Mouse (Mus musculus) embryonic facial prominence, embryonic 10.5 days (tissue): ENCODE data around the gene Sncg. TPM values are rescaled to one million over a fixed set of nuclear protein-coding genes. Genes with fewer than 3 reads are reported as not detected.

Experiments used
- DNase-seq: peaks from one replicate; pipeline ENCODE4 v3.0.0-alpha.2; 2017; ENCODE audit warnings: low spot score
- H3K27ac ChIP-seq: fragments of 300-500 bp; sonication (generic); replicated peaks from 2 replicates; pipeline ENCODE4 v1.5.1; 2016; ENCODE audit warnings: mild to moderate bottlenecking
- H3K27me3 ChIP-seq: fragments of 300-500 bp; sonication (generic); replicated peaks from 2 replicates; pipeline ENCODE4 v1.6.1; 2016; ENCODE audit warnings: low read depth, mild to moderate bottlenecking; ENCODE audit not compliant: poor library complexity, severe bottlenecking
- H3K36me3 ChIP-seq: fragments of 300-500 bp; sonication (generic); replicated peaks from 2 replicates; pipeline ENCODE4 v1.6.1; 2016; ENCODE audit warnings: mild to moderate bottlenecking, moderate library complexity
- H3K4me1 ChIP-seq: fragments of 300-500 bp; sonication (generic); 2 replicates; pipeline ENCODE4 v1.6.1; 2016
- H3K4me3 ChIP-seq: fragments of 300-500 bp; sonication (generic); 2 replicates; pipeline ENCODE4 v1.5.1; 2016; ENCODE audit warnings: mild to moderate bottlenecking, moderate library complexity
- H3K9me3 ChIP-seq: fragments of 300-500 bp; sonication (generic); 2 replicates; pipeline ENCODE4 v1.6.1; 2016; ENCODE audit warnings: mild to moderate bottlenecking
- whole genome bisulfite sequencing: fragments of 180-500 bp; shearing (Covaris S2); methylation state at CpG from one replicate; pipeline ENCODE4 v1.1.7; 2016; 5-methylcytosine and 5-hydroxymethylcytosine counted together
- polyA plus RNA-seq: library from polyadenylated mRNA; unstranded; fragments of >200 nt; fragmentation: Nextera tagmentation; extraction: Ambion mirVana; gene quantifications from 2 replicates; pipeline ENCODE4 v1.2.1, GENCODE M21; 2016

Gene Sncg
- polyA plus RNA-seq, 1 experiment from 2014 or later: 44.5 TPM

DNA sequence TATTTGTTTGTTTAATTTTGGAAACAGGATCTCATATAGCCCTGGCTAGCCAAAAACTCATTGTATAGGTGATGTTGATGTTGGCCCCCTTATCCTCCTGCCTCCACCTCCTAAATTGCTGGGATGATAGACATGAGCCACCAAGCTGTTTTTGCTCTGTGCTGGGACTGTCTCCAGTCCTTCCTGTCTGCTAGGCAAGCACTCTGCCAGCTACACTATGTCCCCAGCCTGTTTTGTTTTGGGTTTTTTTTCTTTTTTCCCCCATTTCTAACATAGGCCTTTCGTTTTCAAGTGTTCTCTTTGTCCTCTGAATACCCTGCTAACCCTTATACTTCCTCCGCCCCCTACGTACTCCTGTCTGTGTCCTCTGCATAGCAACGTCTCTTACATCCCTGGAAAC is 18.7 kb upstream of the Sncg start:
- H3K9me3 ChIP-seq: peaks cover 4% of the 10 kb centered on the region; the same call in 1 of the 2 replicates
- DNase-seq: no peak

DNA sequence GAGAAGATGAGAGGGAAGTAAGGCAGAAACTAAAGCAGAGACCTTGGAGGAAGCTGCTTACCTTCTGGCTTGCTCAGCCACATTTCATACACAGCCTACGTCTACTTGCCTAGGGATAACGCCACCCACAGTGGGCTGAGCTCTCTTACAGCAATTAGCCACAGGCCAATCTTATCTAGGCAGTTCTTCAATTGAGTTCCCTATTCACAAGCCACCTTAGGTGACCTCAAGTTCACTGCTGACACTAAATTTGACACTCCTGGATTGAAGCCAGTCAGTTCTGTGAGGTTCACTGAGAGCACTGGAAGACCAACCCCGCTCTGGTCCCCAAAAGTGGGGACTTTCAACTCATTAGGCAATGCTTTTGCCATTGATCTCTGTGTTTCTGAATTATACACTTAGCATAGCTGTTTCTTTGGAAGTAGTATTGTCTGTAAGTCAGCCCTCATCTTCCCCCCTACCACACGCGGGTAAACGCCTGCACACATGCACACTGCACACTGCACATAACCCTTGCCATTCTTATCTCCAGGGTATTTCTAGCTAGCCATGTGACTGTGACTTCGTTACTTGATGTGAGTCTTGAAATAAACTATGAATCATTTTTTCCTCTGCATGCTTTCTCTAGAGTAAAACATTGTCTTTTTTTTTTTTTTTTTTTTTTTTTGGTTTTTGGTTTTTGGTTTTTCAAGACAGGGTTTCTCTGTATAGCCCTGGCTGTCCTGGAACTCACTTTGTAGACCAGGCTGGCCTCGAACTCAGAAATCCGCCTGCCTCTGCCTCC is 8.5 kb upstream of the Sncg start:
- Histone ChIP-seq H3K36me3 (no peaks in the 10 kb centered on the region), H3K4me1 (peaks cover 12% of the 10 kb centered on the region), H3K9me3 (0 out of 2 replicates have a peak, but pooled peaks cover 2% of the 10 kb centered on the region), H3K4me3 (no peak overlapping the region), H3K27ac (no peak overlapping the region), H3K27me3 (no peaks in the 10 kb centered on the region)
- 91% methylated on average over 9 of the region's 9 CpGs for WGBS
- no peak for DNase-seq

More for the DNA sequence above, 18.7 kb upstream of the Sncg start:
- 72% methylated on average over 4 of the region's 4 CpGs for WGBS
- H3K27me3 ChIP-seq: no peaks in the 10 kb centered on the region
- H3K4me1 ChIP-seq: 0 out of 2 replicates have a peak, but pooled peaks cover 4% of the 10 kb centered on the region
- H3K4me3 ChIP-seq: no peak overlapping the region
- H3K27ac ChIP-seq: no peak overlapping the region
- H3K36me3 ChIP-seq: peaks cover 13% of the 10 kb centered on the region

DNA sequence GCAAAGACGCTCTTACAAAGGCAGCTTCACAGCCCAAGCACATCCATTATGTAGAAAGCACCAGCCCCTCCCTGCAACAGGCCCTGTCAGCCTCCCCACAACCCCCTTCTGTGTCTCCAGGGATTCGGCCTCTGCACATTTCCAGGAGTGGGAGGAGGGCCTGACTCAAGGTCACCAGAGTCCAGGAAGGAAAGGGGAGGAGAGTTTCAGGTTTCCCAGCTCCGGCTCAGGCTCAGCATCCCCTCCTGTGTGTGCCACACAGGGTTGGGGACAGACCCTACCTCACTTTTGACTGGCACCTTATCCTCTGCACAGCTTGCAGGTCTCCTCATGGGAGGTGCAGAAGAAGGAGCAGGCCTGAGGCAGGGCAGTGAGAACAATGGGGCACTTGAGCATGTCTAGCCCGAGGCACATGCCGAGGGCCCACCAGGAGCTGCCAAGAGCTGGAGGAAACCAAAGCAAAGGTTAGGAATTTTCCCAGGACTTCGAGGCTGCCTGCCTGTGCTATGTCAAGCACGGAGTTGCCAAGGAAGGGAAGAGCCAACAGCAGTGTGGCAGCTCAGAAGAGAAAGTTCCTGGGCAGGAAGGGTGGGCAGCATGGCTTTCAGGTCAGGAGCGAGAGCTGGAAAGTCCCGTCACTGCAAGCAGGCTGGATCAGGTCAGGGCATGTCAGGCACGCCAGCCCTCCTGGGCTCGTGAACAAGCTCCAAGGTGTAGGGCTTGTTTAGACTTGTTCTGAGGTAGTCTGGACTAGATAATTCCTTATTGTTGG is 4.2 kb upstream of the Sncg start:
- peaks cover 53% of the 10 kb centered on the region for H3K4me1 ChIP-seq
- peak overlapping the region; percentile 36 for H3K4me3 ChIP-seq
- H3K36me3 ChIP-seq: no peaks in the 10 kb centered on the region
- WGBS: 23% methylated on average over 11 of the region's 11 CpGs
- no peaks in the 10 kb centered on the region for H3K27me3 ChIP-seq
- DNase-seq: peak; percentile 79
- peak overlapping the region; percentile 87 for H3K27ac ChIP-seq
- 0 out of 2 replicates have a peak, but pooled peaks cover 2% of the 10 kb centered on the region for H3K9me3 ChIP-seq

DNA sequence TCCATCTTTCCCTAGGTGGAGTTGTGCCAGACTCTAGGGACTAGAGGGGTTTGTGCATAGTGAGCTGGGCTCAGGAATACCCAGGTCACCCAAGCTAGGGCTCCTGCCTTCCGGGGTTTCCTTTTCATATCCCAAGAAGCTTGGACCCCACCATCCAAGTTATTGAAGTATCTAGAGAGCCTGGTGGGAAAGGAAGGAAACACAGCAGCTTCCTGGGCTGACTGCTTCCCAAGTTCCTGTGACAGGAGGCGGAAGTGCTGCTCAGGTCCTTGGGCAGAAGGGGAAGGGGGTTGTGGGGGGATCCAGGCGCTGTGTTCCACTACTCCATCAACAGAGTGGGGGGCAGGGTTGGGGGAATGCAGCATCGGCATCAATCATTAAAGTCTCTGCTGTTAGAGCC is 2.5 kb upstream of the Sncg start:
- H3K9me3 ChIP-seq: no peaks in the 10 kb centered on the region
- no peak for DNase-seq

DNA sequence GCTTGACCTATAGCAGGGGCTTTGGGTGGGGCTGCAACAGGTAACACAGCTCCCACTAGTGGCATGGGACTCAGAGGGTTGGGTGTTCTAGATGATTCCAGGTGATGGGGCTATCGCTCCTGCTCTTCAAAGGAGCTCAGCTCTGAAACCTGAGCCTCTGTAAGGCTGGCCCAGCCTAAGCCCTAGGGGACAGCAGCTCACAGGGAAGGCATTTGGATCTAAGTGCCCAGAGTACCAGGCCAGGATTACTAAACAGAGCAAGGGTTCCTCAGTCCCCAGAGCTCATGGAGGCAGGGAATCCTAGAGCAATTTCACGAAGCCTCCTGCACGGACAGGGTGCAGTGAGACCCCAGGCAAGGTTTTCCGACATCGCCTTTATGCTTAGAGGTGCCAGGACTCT is 1.4 kb upstream of the Sncg start:
- H3K4me3 ChIP-seq: peak overlapping the region; percentile 14
- WGBS: 78% methylated on average over 5 of the region's 5 CpGs
- H3K27me3 ChIP-seq: no peaks in the 10 kb centered on the region
- H3K4me1 ChIP-seq: peaks cover 56% of the 10 kb centered on the region
- peak; percentile 22 for DNase-seq
- H3K36me3 ChIP-seq: no peaks in the 10 kb centered on the region
- H3K27ac ChIP-seq: peak overlapping the region; percentile 72; the same call in 1 of the 2 replicates
- no peaks in the 10 kb centered on the region for H3K9me3 ChIP-seq

More for the DNA sequence above, 2.5 kb upstream of the Sncg start:
- H3K4me1 ChIP-seq: peaks cover 56% of the 10 kb centered on the region
- peak overlapping the region; percentile 14 for H3K4me3 ChIP-seq
- no peaks in the 10 kb centered on the region for H3K27me3 ChIP-seq
- H3K36me3 ChIP-seq: no peaks in the 10 kb centered on the region
- H3K27ac ChIP-seq: peak overlapping the region; percentile 72
- WGBS: 84% methylated on average over 4 of the region's 4 CpGs

DNA sequence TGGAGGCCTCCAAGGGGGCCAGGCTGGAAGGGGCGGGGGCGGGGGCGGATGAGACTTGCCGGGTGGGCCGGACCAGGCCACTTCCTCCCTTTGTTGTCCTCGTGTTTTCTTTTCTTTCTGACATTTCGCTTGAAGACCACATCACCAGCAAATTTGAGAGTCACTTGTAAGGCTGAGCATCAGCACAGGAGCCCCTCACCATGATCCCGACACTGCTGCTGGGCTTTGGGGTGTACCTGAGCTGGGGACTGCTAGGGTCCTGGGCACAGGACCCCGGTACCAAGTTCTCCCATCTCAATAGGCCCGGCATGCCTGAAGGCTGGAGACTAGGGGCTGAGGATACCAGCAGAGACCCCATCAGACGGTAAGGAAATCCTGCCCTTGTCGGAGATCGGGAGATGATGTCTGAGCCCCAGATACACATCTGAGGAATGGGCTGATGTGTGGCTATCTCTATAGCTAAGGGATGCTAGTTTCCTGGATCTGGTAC is 871 bp upstream of the Sncg start, which contains the start of gene Mmrn2:
Mmrn2 (plus strand) TSS at position 51 of the 490 bp plus-strand sequence.
- WGBS: 77% methylated on average over 13 of the region's 13 CpGs
- DNase-seq: no peak
- H3K27me3 ChIP-seq: no peaks in the 10 kb centered on the region
- H3K27ac ChIP-seq: peak within 1 kb of the TSS; percentile 72; the same call in 1 of the 2 replicates
- H3K36me3 ChIP-seq: no peaks in the 10 kb centered on the region
- no peaks in the 10 kb centered on the region for H3K9me3 ChIP-seq
- H3K4me3 ChIP-seq: peak within 1 kb of the TSS; percentile 14
- H3K4me1 ChIP-seq: peaks cover 56% of the 10 kb centered on the region

DNA sequence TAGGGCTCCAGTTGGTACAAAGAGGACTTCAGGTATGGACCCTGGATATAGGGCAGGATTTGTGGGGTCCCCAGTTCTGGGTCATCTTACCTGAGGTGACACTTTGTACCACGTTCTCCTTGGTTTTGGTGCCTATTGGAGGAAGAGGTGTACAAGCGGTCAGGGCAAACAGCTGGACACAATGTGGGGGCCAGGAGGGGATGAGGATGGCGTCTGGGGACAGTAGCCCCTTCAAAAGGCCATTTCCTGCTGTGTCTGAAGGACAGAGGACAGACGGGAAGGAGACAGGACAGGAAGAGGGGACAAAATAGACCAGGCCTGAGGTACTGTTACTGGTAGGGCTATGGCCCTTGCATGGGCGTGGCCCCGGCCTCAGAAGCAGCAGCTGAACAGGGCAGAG is 1.0 kb downstream of the Sncg start:
- 70% methylated on average over 6 of the region's 6 CpGs for WGBS
- no peak overlapping the region for H3K4me3 ChIP-seq
- no peaks in the 10 kb centered on the region for H3K9me3 ChIP-seq

DNA sequence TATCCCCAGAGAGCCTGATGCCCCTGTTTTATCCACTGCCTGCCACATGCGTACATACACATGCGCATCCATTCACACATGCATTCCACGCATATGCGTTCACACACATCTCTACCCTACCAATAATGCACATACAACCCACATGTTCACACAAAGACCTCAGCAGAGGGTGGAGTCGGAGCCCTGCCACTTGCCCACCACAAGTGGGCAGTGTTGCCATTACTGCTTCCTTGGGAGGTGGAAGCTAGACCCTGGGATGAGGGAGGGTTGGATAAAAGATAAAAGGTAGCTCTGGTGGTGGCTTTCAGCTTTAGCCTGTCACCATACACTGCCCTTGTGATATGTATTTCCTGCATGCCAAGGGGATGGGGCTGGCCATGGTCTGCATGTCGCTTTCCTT is 1.9 kb downstream of the Sncg start:
- DNase-seq: peak; percentile 49
- Histone ChIP-seq H3K4me3 (no peak overlapping the region), H3K9me3 (no peaks in the 10 kb centered on the region), H3K27ac (no peak overlapping the region), H3K36me3 (no peaks in the 10 kb centered on the region), H3K27me3 (no peaks in the 10 kb centered on the region), H3K4me1 (peaks cover 39% of the 10 kb centered on the region)
- 82% methylated on average over 6 of the region's 6 CpGs for WGBS

More for the DNA sequence above, 1.0 kb downstream of the Sncg start:
- Histone ChIP-seq H3K27me3 (no peaks in the 10 kb centered on the region), H3K4me1 (peaks cover 48% of the 10 kb centered on the region), H3K27ac (no peak overlapping the region), H3K36me3 (no peaks in the 10 kb centered on the region)
- DNase-seq: no peak

DNA sequence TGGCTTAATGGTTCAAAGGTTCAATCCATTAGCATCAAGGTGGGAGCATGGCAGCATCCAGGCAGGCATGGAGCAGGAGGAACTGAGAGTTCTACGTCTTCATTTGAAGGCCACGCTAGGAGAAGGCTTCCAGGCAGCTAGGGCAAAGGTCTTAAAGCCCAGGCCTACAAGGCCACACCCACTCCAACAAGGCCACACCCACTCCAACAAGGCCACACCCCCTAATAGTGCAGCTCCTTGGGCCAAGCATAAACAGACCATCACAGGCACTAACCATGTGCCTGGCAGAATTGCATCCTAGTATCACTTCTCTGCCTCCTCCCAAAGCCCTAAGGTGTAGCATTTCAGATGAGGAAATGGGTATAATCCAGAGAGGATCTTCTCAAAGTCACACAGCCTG is 2.8 kb downstream of the Sncg start:
- Histone ChIP-seq H3K9me3 (no peaks in the 10 kb centered on the region), H3K36me3 (no peaks in the 10 kb centered on the region), H3K4me3 (no peak overlapping the region), H3K27me3 (no peaks in the 10 kb centered on the region), H3K27ac (no peak overlapping the region), H3K4me1 (peaks cover 30% of the 10 kb centered on the region)
- 88% methylated on average over 2 of the region's 2 CpGs for WGBS
- no peak for DNase-seq

DNA sequence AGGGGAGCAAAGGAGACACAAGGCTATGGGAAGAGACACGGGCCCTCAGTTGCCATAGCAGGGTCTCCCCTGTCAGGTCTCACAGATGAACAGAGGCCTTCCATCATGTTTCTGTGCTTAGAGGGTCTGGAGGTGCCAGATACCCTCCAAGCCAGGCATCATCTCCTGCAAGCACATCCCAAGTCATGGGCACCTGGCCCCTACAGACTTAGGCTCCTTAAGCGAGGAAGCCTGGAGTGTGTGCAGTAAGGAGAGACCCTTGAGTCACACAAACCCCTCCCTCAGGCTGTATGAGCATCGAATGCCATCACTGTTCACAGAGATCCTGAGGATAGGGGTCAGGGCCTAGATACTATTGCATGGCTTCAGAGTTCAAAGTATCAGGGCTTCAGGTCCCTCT is 3.7 kb downstream of the Sncg start:
- WGBS: 85% methylated on average over 3 of the region's 3 CpGs
- H3K36me3 ChIP-seq: no peaks in the 10 kb centered on the region
- no peak overlapping the region for H3K4me3 ChIP-seq
- no peak overlapping the region for H3K27ac ChIP-seq
- no peak for DNase-seq
- H3K9me3 ChIP-seq: no peaks in the 10 kb centered on the region
- H3K27me3 ChIP-seq: no peaks in the 10 kb centered on the region
- H3K4me1 ChIP-seq: peaks cover 23% of the 10 kb centered on the region

DNA sequence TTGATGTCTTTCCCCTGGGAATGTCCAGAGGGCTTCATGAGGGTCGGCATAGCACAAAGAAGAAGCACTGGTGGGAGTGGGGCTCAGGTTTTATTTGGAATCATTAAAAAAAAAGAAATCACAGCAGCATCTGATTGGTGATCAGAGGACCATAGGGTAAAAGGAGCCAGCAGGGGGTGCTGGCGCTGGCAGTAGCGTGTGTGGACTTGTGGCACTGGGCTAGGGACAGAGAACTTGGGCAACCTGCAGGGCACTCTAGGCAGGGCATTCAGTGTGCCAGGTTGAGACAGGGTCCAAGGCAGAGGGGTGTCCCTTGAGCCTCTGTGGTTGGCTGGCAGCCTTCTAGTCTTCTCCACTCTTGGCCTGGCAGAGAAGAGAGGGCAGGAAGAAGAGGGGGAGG is 4.4 kb downstream of the Sncg start:
- Histone ChIP-seq H3K27ac (no peak overlapping the region), H3K4me3 (no peak overlapping the region), H3K9me3 (no peaks in the 10 kb centered on the region), H3K4me1 (peaks cover 17% of the 10 kb centered on the region), H3K27me3 (peaks cover under 1% of the 10 kb centered on the region; the same call in 1 of the 2 replicates), H3K36me3 (no peaks in the 10 kb centered on the region)
- WGBS: 59% methylated on average over 3 of the region's 3 CpGs
- DNase-seq: no peak

DNA sequence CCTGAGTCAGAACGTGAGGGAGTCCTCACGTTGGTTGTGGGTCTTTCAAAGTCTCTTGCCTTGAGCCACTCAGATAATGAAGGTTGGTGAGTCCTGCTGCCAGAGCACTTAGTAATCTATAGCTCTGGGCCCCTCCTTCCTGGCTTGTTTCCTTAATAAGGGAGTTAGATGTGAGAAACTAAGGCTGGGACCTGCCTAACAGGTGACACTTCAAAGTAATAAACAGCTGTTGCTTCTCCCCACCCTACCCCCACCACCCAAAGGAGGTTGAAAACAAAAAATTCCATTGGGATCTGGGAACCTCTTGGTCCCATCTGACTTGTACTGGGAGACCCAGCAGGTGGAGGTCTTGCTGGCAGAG is 9.5 kb downstream of the Sncg start:
- H3K36me3 ChIP-seq: no peaks in the 10 kb centered on the region
- H3K27me3 ChIP-seq: peaks cover 40% of the 10 kb centered on the region
- peaks cover 14% of the 10 kb centered on the region for H3K4me1 ChIP-seq
- no peak overlapping the region for H3K4me3 ChIP-seq
- no peaks in the 10 kb centered on the region for H3K9me3 ChIP-seq
- DNase-seq: no peak
- no peak overlapping the region for H3K27ac ChIP-seq
- WGBS: 88% methylated on average over 2 of the region's 2 CpGs
